Mouse (Mus musculus) intestine, postnatal 0 days (tissue): ENCODE results near the gene Noc3l. TPM values are rescaled to one million over a fixed set of nuclear protein-coding genes. Genes with fewer than 3 reads are reported as not detected.

Experiments
- ATAC-seq: fragments of 200-750 bp; cut with Nextera tagmentation; 2 replicates; pipeline ENCODE4 v1.8.0; 2017; ENCODE audit warnings: mild to moderate bottlenecking, moderate TSS enrichment, moderate library complexity
- H3K27ac ChIP-seq: fragments of 300-500 bp; sonication (generic); 2 replicates; pipeline ENCODE4 v1.5.1; 2014; ENCODE audit warnings: mild to moderate bottlenecking, low read depth, low read length, moderate library complexity
- H3K27me3 ChIP-seq: fragments of 300-500 bp; sonication (generic); replicated peaks from 2 replicates; pipeline ENCODE4 v1.6.1; 2014; ENCODE audit warnings: low read length, mixed read lengths; ENCODE audit not compliant: control insufficient read depth, insufficient read depth
- H3K36me3 ChIP-seq: fragments of 300-500 bp; sonication (generic); 2 replicates; pipeline ENCODE4 v1.6.1; 2014; ENCODE audit warnings: mild to moderate bottlenecking, moderate library complexity; ENCODE audit not compliant: control insufficient read depth, insufficient read depth
- H3K4me1 ChIP-seq: fragments of 300-500 bp; sonication (generic); replicated peaks from 2 replicates; pipeline ENCODE4 v1.6.1; 2014; ENCODE audit warnings: antibody characterized with exemption, low read length, mixed read lengths; ENCODE audit not compliant: control insufficient read depth, insufficient read depth
- H3K4me2 ChIP-seq: fragments of 300-500 bp; sonication (generic); replicated peaks from 2 replicates; pipeline ENCODE4 v1.6.1; 2014; ENCODE audit warnings: low read depth, mild to moderate bottlenecking, moderate library complexity
- H3K4me3 ChIP-seq: fragments of 300-500 bp; sonication (generic); 2 replicates; pipeline ENCODE4 v1.5.1; 2014; ENCODE audit warnings: low read depth, low read length
- H3K9ac ChIP-seq: fragments of 300-500 bp; sonication (generic); 2 replicates; pipeline ENCODE4 v1.6.1; 2014; ENCODE audit warnings: mild to moderate bottlenecking, low read depth, low read length
- H3K9me3 ChIP-seq: fragments of 300-500 bp; sonication (generic); 2 replicates; pipeline ENCODE4 v1.6.1; 2016; ENCODE audit warnings: mixed run types; ENCODE audit not compliant: control insufficient read depth
- CTCF ChIP-seq: sonication (generic); IDR thresholded peaks from 2 replicates; pipeline ENCODE4 v1.5.1; 2016; ENCODE audit warnings: low read depth, mild to moderate bottlenecking, control low read depth, antibody characterized with exemption, moderate library complexity
- WGBS: fragments of 180-500 bp; shearing (Covaris S2); extraction: QIAGEN DNeasy Blood & Tissue Kit; methylation state at CpG from one replicate; pipeline ENCODE4 v1.1.7; 2014; 5-methylcytosine and 5-hydroxymethylcytosine counted together
- polyA plus RNA-seq: library from polyadenylated mRNA; unstranded; fragments of >200 nt; fragmentation: Nextera tagmentation; extraction: Ambion mirVana; gene quantifications from 2 replicates; pipeline ENCODE4 v1.2.1, GENCODE M21; 2015

Noc3l gene
- polyA plus RNA-seq, 1 experiment from 2014 or later = 2.0 TPM

DNA sequence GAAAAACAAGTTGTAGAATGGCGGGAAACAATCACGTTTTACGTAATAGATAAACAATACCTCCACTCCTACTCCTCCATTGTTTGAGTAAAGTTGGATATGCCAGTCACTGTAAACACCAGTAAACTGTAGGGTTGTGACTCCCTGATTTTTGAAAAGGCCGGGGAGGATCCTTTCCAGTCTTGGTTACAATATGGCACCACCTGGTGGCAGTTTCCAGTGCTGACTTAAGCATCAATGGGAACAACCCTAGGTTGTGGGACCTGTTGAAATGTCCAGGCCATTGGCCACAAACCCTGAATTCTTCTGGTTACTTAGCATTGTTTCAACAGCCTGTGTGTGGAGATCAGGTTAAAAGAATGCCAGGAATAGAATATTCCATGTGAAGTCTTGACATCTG is 43.5 kb downstream of the Noc3l start:
- TF ChIP-seq CTCF = peak; percentile 80
- Histone ChIP-seq H3K4me1 (no peaks in the 10 kb centered on the region), H3K9ac (no peak overlapping the region), H3K36me3 (no peaks in the 10 kb centered on the region), H3K27me3 (no peaks in the 10 kb centered on the region), H3K4me3 (no peak overlapping the region), H3K9me3 (no peaks in the 10 kb centered on the region), H3K27ac (no peak overlapping the region), H3K4me2 (no peak overlapping the region)
- no peak for ATAC-seq
- whole genome bisulfite sequencing = 51% methylated on average over 4 of the region's 4 CpGs

- H3K27me3 ChIP-seq = no peaks in the 10 kb centered on the region
- H3K4me2 ChIP-seq = no peak overlapping the region
- H3K9ac ChIP-seq = no peak overlapping the region
- H3K27ac ChIP-seq = no peak overlapping the region
- no peaks in the 10 kb centered on the region for H3K4me1 ChIP-seq
- WGBS = 66% methylated on average over 2 of the region's 2 CpGs
- no peak for ATAC-seq
- no peak for TF ChIP-seq CTCF
- H3K9me3 ChIP-seq = no peaks in the 10 kb centered on the region
- H3K36me3 ChIP-seq = no peaks in the 10 kb centered on the region; the same call in 1 of the 2 replicates
- no peak overlapping the region for H3K4me3 ChIP-seq
Measured at GRCm38 (mm10) chr19:38766306-38766705, 52.7 kb downstream of the Noc3l start.

- TF ChIP-seq CTCF = no peak
- H3K9ac ChIP-seq = no peak overlapping the region
- no peaks in the 10 kb centered on the region for H3K27me3 ChIP-seq
- no peaks in the 10 kb centered on the region for H3K4me1 ChIP-seq
- ATAC-seq = no peak
- H3K9me3 ChIP-seq = no peaks in the 10 kb centered on the region
- 78% methylated on average over 3 of the region's 3 CpGs for WGBS
- no peak overlapping the region for H3K4me2 ChIP-seq
- no peak overlapping the region for H3K27ac ChIP-seq
- H3K36me3 ChIP-seq = no peaks in the 10 kb centered on the region; the same call in 1 of the 2 replicates
- H3K4me3 ChIP-seq = no peak overlapping the region
Measured at GRCm38 (mm10) chr19:38760441-38760840, 58.6 kb downstream of the Noc3l start.

DNA sequence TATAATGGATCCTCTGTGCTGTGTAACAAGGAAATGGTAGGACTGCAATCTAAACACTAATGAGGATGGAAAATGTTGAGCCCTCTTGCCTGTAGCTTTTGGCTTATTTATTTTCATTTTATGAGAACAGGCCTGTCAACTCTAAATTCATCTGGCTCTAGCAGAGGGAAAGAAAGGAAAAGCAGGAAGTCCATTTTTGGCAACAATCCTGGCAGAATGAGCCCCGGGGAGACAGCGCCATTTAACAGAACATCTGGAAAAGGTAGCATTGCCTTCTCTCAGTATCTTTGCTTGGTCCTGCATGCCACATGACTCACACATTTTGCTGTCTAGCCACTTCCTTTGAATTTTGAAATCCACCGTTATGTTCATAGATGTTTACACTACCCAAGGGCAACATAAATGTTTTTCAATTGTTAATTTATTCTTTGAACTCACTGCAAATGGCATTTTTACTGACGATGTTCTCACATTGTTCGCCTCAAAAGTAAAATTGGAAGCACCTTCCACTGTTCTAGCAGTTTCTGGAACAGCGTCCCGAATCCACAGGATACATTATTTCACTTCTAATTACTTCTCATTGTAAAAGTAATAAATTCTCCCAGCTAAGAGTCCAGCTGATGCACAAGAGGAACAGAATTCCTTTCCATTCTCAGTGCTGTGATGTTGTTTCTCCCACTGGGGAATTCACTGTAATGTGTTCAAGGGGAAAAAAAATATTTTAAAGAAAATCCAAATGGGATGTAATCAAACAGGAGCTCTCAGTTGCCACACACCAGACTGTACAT is 60.2 kb downstream of the Noc3l start:
- no peak overlapping the region for H3K4me3 ChIP-seq
- no peak overlapping the region for H3K4me2 ChIP-seq
- no peaks in the 10 kb centered on the region for H3K27me3 ChIP-seq
- ATAC-seq = no peak
- no peak for TF ChIP-seq CTCF
- no peaks in the 10 kb centered on the region for H3K9me3 ChIP-seq
- H3K36me3 ChIP-seq = no peaks in the 10 kb centered on the region
- no peak overlapping the region for H3K27ac ChIP-seq
- no peaks in the 10 kb centered on the region for H3K4me1 ChIP-seq
- 72% methylated on average over 7 of the region's 7 CpGs for WGBS
- no peak overlapping the region for H3K9ac ChIP-seq

GRCm38 (mm10) chr19:38758056-38758455 is 61.0 kb downstream of the Noc3l start:
- H3K27me3 ChIP-seq = no peaks in the 10 kb centered on the region
- no peak overlapping the region for H3K4me3 ChIP-seq
- H3K4me2 ChIP-seq = no peak overlapping the region
- no peak overlapping the region for H3K9ac ChIP-seq
- ATAC-seq = no peak
- no peak for TF ChIP-seq CTCF
- 73% methylated on average over 5 of the region's 5 CpGs for WGBS
- H3K36me3 ChIP-seq = no peaks in the 10 kb centered on the region
- H3K9me3 ChIP-seq = no peaks in the 10 kb centered on the region
- no peak overlapping the region for H3K27ac ChIP-seq
- no peaks in the 10 kb centered on the region for H3K4me1 ChIP-seq

DNA sequence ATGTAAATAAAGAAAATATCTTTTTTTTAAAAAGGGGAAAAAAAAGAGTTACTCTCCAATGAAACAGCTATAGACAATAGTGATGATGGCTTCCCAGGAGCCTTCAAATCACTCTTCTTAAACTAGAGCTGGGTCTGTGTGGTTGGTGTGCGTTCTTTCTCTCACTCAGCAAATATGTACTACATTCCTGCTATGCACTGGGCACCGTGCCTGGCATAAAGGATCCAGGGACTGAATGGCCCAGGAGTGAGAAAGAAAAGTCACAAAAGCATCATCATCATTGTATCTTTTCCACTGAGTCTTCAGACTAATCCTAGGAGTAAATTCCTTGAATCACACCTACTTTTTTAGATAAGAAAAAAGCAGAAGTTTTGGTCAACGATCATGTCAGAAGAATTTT is 61.9 kb downstream of the Noc3l start:
- H3K36me3 ChIP-seq = no peaks in the 10 kb centered on the region
- no peak overlapping the region for H3K4me3 ChIP-seq
- no peaks in the 10 kb centered on the region for H3K9me3 ChIP-seq
- ATAC-seq = no peak
- H3K27ac ChIP-seq = no peak overlapping the region
- H3K9ac ChIP-seq = no peak overlapping the region
- no peak overlapping the region for H3K4me2 ChIP-seq
- 91% methylated on average over 3 of the region's 3 CpGs for WGBS
- no peaks in the 10 kb centered on the region for H3K27me3 ChIP-seq
- no peak for TF ChIP-seq CTCF
- H3K4me1 ChIP-seq = no peaks in the 10 kb centered on the region
